Mouse (Mus musculus) embryonic fibroblast, embryonic 13.5 days (primary cell): ENCODE data around the gene Rin2.

ENCODE experiments used
- CTCF ChIP-seq: IDR thresholded peaks from 2 replicates; pipeline ENCODE4 v1.5.1; 2011; ENCODE audit warnings: mild to moderate bottlenecking, control low read depth, low read length, moderate library complexity, borderline replicate concordance; ENCODE audit not compliant: insufficient read depth
- POLR2A ChIP-seq: IDR thresholded peaks from 2 replicates; pipeline ENCODE4 v1.6.1; 2011; ENCODE audit warnings: low read depth, mild to moderate bottlenecking, control low read depth, low read length, moderate library complexity

DNA sequence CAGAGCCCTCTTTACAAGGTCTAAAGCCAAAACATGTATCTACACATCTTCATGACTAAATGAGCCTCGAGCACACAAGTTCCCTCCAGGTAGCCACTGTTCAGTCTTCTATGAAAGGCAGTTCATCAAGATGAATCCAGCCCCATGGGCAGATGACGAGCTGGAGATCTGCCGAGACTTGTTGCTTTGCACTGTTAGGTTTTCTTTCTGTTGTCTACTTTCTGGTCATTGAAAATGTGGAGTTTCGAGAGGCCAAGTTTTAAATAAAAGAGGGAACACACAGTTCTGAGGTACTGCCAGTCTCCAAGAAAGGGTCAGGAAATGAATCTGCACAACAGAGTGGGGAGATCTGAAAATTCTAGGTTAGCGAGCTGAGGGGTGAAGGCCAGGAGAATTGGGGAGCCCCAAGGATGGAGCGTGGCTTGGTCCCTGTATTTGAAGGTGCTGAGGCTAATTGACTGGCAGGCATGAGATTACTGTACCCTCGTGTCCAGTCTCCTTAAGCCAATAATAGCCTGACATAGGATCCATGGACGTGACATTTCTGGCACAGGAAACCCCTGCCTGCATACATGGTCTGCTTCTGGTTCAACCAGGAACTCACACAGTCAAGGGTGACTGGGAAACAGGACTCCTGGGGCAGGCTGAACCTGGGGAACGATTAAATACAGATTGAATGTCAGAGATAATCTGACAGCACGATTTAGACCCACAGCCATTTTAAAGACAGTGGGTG, 174.3 kb downstream of the Rin2 start:
- TF ChIP-seq POLR2A, result no peak
- no peak for TF ChIP-seq CTCF
